Mouse (Mus musculus): ENCODE data around the gene Fam20b.

Gene Fam20b

DNA sequence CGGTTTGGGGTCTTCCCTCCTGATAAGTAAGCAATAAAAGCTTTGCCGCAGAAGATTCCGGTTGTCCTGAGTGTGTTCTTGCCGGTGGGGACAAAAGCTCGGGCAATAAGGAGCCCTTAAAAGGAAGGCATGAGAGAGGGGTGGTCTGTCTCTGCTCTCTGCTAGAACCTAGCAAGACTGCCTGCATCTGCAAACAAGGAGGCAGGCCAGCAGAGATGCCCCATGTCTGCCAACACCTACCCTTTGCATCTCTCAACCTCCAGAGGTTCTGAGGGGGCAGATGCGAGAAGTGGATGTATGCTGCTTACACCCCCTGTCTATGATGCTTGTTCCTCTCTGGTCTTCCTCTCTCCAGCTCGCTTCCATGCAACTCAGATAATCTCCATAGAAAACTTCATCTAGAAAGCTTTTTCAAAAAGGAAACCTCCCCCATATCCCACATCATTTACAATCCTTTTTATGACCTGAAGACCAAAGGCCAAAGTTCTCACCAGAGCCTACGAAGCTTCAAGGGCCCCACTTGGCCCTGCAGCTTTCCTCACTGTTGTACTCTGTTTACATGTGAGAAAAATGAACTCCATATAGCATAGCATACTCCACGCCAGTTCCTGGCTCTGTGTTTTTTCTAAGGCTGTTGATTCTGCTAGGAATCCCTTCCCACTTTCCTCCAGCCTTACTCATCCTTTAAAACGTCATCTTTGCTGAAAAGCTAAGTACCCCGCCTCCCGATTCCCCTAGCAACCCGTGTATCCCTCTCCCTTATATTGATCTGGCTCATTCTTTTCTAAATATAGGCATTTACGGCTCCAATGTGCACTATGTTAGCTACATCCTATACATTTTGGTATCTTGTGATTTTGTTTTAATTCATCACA is 8.6 kb upstream of the Fam20b start:
- DNase-seq = no peak

DNA sequence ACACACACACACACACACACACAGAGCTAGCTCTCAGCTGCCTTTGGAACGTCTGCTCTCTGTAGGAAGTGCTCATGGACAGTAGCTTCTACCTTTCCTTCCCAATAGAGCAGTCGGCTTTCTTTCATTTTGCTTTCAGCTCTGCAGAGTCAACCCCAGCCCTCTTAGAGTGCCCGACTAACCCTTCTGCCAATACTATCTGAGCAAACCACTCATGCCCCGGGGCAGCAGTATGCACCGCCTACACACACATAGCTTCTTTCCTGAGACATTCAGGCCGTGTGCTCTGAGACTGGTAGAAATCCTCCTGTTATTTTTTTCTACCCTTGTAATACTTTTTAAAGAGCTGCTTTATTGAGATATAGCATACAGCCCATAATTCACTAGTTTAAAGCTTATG is 3.2 kb upstream of the Fam20b start:
- no peak for DNase-seq

DNA sequence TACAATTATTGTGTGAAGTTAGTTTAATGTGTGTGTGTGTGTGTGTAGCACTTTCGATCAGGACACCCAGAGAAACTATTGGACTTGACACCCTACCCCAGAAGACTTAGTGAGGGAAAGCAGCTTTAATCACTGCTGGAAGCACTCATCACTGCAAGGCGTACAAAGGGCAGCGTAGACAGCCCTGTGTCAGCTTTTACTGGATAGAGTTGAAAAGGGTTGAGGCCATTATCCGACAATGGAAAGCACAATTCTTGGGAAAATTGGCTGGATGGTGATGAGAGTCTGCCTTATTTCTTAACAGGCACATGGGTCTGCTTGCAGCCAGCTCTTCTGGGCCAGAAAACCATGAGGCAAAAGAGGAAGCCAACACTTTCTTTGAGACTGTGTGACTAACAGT is 1.2 kb upstream of the Fam20b start:
- DNase-seq = no peak

DNA sequence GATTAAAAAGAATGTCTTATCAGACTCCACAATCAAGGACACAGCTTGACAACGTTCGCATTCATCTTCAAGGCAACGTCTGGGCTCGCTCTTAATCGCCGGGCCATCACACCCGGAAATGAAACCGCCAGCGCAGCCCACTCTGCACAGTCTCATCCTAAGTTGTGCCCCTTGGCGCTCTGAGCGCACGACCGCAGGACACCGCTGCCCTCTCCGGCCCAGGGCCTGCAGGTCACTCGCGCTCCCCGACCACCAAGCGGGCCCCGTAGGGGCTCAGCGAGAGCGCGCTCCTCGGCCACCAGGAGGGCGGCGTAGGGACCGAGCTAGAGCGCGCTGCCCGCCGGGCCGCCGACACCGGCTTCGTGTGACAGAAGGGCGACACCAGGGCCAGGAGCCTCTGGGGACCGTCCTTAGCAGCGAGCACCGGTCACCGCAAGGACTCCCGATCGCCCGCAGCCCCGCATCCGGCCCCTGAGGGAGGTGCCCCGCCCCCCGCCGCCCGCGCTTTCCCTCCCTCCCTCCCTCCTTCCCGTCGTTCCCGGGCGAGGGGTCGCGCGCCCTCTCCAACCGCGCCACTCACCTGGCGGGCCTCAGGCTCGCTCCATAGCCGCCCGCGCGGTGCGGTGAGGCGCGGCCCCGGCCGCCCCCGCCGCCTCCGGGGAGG is 468 bp downstream of the Fam20b start:
- DNase-seq = peak; percentile 54

DNA sequence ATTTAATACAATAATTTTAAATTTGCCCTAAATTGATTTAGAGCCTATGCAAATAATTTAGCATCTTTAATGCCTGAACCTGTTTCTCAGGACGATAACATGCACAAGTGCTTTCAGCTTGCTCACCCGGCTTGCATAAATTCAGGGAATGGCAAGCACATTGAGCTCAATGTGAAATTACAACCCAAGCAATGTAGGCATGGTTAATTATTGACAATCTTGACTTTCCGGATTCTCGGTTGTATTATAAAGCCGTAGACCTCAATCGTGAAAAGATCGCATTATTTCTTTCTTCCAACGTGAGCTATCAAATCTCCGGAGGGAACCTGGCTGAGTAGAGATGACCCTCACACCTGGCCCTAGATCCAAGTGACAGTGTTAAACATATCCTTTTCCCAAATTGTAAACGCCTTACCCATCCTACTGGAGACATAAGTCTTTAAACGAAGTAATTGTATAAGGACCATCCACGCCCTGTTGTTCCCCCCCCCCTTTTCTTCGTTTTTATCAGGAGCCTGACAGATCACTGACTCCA is 1.1 kb downstream of the Fam20b start:
- no peak for DNase-seq

DNA sequence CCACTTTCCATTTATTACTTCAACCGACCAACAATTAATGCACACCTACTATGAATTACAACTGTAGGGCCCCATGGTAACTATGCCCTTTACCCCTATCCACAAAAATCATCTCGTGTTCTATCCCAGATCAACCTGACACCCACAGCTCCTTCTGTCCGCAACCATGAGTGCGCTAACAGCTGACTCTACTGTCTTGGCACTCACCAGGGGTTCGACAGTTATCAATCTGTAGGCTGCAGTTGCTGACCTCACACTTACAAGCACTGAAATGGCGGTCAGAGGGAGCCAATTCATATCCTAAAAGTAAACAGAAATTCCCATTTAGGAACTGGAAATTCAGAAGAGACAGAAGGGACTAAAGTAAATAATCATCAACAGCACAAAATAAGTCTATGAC is 2.2 kb downstream of the Fam20b start:
- no peak for DNase-seq

DNA sequence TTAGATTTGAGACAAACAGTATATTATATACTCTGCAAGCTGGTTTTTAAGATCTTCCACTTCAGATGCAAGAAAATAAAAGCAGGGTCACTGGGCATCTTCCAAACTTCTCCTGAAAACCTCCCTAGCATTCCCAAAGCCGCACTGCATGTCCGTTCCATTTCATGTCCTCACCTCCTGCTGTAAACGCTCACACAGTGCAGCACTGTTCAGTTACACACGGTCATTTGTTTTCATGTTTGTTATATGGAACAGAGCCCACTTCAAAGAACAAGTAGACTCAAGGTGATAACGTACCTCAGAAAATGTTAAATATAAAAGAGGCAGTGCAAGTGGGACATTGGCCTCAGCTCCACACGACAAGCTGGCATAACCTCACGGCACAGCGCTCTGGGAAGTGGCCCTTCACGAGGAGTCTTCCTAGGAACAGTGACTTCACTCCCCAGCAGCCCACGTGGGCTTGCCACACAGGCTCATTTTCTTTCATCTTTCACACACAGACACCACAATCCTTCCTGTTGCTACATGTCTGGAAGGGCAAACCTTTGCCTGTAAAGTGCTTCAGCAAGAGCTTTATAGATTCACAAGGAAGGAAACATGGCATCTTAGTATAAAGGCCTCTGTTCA is 8.3 kb downstream of the Fam20b start:
- no peak for DNase-seq

DNA sequence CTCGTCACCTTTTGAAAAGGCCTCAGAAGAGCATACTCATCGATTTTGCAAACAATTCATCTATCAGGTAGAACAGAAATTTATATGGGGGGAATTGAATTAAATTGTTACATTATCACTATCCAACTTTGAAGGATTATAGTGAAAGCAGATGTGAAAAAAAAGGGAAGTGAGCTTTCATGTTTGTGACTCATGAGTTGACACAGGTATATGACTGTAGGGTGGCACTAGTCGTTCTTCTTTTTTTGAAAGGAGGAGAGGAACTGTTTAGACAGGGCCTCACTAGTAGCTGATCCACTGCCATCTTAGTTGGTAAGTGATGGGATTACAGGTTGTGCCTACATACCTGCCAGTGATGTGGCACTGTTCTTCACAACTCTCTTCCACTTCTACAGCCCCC is 10.2 kb downstream of the Fam20b start:
- no peak for DNase-seq

DNA sequence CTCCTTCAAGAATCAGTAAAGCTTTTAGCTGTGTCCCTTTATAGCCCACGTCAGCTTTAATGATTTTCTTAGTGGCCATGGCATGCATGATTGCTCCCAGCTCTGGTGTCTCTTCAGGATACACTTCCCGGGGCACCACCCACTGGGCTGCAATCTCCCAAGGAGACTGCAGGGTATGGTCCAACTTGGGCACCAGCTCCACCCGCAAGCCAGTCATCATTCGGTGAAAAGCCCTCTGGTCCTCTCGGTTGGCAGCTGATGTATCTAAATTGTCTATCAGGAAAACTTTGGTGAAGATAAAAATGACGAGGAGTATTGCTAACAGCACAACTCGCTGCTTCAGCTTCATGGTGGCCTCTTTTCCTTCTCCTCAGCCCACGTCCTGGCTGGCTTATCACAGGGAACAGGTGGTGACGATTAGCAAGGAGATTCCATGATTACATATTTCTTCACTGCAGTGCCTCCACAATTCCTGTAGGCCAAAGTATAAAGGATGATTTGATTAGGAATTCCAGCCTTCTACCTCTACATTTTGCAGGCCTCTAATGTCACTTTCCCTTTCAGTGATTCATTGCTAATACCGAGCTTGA is 13.1 kb downstream of the Fam20b start:
- DNase-seq = no peak

DNA sequence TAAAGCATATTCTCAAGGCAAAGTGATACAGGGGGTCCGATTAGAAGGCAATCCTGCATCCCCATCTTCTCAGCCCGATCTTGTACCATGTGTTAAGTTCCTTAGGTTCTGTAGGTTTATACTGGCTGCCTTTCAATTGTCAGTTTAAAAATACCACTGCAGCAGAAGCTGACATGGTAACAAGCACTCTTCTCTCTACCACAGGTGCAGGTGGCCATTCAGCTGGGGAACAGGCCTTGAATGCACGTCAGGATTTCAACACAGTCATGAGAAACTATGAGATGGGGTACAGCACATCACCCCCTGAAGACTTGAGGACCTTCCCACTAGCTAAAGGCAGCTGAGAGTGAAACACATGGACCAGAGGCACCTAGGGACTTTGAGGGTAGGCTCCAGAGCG is 15.4 kb downstream of the Fam20b start:
- no peak for DNase-seq

DNA sequence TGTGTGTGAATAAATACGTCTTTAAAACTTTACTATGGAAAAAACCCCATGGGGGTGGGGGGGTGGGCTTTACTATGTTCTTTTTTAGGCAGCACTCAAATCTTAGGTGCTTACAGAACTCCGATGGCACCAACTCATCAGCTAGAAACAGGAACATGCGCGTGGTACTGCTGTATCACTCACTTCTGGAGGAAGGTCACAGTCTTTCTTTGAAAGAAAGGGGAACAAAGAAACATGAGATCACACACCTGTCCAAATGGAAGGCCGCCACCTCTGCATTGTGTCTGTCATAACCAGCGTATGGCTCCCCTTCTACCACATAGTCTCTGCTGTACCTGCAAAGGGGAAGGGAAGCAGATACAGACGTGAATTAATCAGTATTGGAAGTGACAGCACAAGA is 16.7 kb downstream of the Fam20b start:
- DNase-seq = no peak

DNA sequence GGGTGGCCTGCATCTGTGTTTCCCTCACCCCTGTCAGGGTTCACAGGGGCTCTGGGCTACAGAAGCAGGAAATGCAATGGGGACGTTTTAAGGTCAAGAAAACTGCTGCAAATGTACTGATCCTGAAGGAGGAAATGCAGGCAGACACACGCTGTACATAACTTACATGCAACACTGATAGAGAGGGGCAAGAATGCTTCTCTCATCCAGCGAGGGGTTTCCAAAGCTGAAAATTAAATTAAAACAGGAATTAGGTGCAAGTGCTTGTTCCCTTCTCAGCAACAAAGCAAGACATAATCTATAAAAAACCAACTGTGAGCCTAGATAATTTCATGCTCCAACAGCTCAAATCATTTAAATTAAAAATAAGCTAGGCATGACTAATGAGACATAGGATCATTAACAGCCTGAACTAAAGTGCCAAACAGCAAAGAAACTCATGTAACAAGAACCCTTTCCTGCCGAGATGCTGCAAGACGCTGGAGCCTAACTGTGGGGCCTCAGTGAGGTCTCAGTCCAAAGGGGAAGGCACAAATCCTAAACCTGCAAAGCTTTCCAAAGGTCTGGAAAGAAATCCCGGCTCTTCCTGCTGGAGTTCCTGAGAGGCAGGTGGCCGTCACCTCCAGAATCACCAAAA is 32.7 kb downstream of the Fam20b start:
- DNase-seq = no peak

DNA sequence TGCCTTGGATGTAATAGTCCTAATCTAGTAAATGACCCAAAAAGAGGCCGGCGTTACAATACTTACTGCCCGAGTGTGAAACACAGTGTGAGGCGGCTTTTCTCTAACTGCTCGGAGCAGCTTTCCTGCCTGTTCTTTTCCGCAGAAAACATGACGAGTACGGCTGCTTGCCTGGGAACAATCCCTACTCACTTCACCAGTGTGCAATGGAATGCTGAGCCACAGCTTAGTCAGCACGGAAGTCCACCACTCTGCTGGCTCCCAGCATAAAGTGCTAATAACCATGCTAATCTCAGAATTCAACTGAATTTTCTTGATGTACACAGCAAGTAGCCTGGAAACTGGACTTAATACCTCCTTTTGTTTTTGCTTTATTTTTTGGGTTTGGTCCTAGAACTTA is 39.3 kb downstream of the Fam20b start:
- no peak for DNase-seq

DNA sequence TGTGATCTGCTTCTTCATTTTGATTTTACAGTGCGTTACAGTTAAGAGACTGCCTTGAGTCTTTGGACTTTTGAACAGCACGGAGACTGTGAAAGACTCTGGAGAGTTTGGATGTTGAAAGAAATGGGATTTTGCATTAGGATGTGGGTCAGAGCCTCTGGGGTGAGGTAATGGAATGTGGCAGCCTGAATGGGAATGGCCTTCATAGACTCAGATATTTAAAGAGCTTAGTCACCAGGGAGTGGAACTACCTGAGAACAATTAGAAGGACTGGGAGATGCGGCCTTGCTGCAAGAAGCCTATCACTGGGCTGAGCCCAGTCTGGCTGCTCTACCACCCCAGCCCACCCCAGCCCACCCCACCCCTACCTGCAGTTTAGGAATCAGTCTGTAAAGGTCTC is 41.7 kb downstream of the Fam20b start:
- DNase-seq = no peak

DNA sequence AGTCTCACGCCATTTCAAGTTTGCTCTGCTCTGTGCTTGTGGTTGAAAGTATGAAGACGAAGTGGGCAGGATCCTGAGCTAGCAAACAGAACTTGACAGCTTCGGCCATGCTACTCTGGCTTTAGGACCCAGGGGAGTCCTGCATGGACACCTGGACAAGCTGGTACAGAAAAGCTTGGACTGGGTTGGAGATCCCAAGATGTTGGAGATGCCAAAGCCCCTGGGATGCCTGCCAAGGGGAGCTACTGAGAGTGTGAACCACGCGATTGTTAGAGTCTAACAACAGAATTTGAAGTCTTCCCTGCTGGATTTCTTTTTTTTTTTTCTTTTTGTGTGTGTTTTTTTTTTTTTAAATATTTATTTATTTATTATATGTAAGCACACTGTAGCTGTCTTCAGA is 42.3 kb downstream of the Fam20b start:
- DNase-seq = no peak

DNA sequence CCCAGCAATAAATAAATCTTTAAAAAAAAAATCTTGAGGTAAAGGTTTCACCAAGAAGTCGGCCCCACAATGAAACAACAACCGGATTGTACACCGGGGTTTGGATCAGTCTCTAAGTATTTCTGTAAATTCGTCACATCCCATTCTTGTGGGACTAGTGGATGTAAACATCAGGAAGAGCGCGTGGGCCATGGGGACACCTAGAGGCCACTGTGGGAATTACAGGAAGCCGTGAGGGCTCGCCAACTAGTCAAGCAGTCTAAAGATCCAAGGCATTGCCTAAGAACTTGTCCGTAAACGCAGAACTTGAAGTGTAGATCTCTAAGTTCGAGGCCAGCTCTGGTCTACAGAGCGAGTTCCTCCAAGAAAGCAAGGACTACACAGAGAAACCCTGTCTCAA is 42.7 kb downstream of the Fam20b start:
- DNase-seq = peak; percentile 50

DNA sequence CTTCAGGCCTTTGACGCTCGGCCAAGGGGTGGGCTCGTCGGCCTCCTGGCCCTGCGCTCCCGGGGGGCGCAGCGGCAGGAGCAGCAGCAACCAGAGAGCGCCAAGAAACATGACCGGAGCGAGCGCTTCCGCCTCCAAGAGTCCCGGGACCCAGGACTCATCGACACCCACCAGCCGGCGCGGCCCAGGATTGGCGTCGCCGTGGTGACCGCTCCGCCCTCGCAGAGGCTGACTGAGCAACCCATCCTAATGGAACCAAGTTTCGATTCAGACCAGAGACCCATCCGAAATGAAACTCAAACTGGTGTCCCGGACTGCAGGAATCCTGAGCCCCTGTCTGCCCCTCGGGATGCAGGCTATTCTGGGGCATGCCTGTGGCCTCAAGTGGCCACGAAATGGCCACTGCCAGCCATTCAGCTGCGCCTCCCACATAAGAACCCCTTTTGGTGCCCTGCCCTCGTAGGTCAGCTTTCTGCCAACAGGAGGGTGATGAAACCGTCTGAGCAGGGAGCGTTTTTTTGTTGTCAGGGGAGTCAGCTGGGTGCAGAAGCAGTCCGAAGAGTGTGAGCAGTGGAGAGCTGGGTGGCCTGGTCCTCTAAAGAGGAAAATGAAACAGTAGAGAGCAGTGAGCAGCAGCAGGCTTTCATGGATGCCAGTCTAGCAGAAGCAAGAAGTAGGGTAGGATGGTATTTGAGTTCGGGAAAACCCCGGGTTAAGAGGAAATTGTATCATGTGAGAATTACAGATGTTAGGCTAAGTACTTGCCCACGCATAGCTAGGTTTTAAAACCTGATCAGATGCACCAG is 44.5 kb downstream of the Fam20b start, which contains the start of gene Tor3a:
TSS of gene Tor3a (minus strand) at position 162 of the 806 bp plus-strand sequence.
- peak; percentile 52 for DNase-seq

DNA sequence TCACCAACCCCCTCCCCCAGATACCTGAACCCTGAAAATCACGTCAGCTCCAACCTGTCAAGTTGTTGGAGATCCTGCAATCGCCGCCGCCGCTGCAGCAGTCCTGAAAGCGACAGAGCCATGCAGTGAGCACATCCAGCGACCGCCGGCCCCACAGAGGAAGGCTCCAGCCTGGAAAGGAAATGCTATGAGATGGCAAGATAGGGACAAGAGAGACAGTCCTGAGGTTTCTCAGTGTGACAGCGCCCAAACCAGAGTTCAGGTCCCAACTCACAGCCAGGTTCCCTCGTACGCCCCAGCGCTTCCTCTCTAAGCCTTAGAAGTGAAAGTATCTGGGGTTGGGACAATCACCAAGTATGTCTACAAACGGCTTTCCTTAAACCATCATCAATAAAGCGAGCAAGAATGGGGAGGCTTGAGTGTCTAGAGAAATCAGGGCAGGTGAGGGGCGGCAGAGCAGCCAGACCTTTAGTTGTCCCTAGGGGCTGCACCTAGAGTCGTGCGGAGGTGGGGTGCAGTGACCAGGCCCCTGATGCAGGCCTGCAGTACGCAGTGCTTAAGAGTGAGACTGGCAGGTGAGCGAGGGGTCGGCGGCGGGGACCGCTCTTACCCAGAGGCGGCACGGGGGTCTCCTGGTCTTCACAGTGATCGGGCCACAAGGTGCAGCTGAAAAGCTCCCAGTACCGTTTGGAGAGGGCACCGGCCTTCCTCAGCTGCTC is 45.3 kb downstream of the Fam20b start:
- DNase-seq = no peak

DNA sequence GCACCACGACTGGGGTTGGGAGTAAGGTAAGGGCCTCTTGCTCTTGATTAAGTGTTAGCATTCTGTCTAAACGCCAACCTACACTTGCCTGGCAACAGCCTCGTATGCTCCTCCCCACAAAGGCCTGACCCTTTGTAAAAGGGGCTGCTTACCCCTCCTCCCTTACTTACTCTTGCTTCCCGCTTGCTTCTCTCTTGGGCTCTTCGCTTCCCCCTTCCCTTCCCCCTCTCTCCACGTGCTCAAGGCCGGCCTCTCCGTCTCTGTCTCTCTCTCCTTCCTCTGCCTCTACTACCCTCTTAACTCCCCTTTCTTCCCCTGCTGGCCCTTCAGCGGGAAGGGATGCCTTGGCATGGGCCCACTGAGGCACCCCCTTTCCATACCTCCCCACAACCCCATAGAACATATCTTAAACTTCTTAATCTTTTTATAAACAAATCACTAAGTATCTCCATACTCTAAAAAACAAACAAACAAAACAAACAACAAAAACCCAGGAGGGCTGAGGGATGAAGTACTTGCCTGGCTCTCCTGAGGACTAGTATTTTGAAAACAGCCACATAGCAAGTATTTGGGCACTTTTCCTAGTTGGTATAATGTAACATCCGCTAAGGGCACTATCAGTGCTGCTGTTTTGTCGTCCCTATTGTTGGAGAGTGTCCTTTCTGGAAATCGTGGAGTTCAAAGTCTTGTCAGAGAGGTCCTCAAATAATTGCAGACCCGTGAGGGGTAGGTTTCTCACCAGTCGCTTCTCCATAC is 46.0 kb downstream of the Fam20b start:
- DNase-seq = no peak

DNA sequence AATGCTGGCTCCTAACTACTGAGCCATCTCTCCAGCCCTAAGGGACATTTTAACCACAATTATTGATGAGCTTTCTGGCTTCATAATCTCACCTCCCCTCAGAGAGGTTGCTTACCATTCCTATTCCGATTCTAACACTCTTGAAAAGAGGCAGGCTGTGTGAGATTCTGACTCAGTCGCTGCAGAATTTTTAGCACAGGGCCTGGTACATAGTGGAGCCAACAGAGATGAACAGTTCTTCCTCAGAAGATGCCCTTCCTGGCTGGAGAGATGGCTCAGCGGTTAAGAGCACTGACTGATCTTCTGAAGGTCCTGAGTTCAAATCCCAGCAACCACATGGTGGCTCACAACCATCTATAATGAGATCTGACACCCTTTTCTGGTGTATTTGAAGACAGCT is 47.0 kb downstream of the Fam20b start:
- no peak for DNase-seq
